Mouse (Mus musculus) G1E (cell line): ENCODE data around the gene Egfr.

Experiments used
- CTCF ChIP-seq: IDR thresholded peaks from 2 replicates; pipeline ENCODE4 v1.5.1; 2012; ENCODE audit warnings: low read depth, low read length, inconsistent platforms, mixed read lengths
- GATA1 ChIP-seq: IDR thresholded peaks from 2 replicates; pipeline ENCODE4 v1.6.1; 2012; ENCODE audit warnings: borderline replicate concordance, low read length, inconsistent platforms, mixed read lengths

- TF ChIP-seq GATA1 (no peak), CTCF (no peak)
Observed at GRCm38 (mm10) chr11:16829468-16829867, 77.5 kb downstream of the Egfr start.
